Mouse (Mus musculus): ENCODE results near the gene Gm12216.

DNA sequence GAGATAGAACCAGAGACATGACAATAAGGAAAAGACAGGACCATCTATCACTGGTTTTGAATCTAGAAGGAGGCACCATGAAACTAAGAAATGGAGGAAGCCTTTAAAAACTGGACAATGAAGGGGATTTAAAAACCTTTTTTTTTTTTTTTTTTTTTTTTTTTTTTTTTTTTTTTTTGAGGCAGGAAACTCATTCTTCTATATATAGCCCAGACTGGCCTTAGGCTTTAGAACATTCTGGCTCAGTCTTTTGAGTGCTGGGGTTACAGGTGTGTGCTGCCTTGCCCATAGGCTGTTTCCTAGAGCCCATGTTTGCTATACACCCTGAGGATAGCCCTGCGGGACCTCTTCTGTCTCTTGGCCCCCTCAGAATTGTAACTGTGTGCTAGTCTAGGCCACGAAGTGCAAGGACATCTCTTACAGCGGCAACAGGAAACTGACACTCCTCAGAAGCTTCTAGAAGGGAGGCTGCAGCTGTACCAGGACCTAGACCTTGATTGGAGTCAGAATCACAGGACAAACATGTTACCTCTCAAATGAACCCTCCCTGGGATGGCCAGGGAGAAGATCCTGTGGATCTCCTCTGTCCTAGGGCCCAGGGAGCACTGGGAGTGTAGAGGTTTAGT, 73.6 kb downstream of the Gm12216 start:
- TF ChIP-seq CTCF (IDR thresholded peaks at IDR 0.05; ENCODE audit: extremely low read depth, insufficient read depth, insufficient read length, insufficient replicate concordance) (no peak), POLR2A (IDR thresholded peaks at IDR 0.05; ENCODE audit: low read depth, low read length) (no peak)

Measured in spleen, adult 2 months (tissue).